Mouse (Mus musculus) NIH3T3 (cell line): ENCODE data around the gene Gpr157.

Experiments used
- DNase-seq: peaks from one replicate; pipeline ENCODE4 v3.0.0-alpha.2; 2012; ENCODE audit warnings: low read depth

The Gpr157 gene

GRCm38 (mm10) chr4:150151045-150151444 lies 63.9 kb downstream of the Gpr157 start:
- no peak for DNase-seq

DNA sequence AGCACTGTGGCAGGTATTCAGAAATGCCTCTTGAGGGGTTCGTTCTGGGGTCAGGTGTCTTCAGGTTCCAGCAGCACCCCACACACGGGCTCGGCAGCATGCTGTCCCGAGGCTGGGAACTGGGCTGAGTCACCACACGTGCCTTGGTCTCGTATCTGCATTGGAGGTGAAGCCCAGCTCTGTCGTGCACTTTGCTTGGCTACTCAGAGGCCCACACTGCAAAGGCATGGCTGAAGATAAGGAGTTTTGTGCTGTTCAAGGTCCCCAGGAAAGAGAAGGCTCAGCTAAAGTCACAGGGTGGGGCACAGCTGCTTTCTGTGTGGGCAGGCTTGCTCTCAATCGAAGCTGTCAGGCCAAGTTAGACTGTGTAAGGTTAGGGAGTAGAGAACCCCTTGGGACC lies 65.3 kb downstream of the Gpr157 start:
- DNase-seq = no peak

DNA sequence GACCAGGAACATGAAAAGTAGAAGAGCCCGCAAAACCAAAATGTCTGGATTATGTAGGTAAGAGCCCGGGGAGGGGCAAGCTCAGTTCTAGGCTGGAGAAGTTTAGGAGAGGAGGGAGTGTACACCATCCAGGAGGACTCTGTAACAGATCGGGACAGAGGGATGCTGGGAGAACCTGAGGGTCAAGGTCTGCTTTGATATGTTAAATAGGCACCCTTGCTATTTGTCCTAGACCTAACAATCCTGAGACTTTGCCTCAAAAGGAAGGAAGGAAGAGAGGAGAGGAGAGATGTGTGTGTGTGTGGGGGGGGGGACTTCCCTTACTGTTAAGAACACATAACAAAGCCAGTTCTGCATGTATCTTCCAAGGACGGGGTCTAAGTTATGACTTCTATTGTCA lies 68.1 kb downstream of the Gpr157 start:
- DNase-seq = no peak
